Mouse (Mus musculus) cerebellum, postnatal 25 days (tissue): ENCODE results near the gene Hoxa6.

ENCODE experiments used
- DNase-seq, 2 experiments: peaks; one replicate each; pipeline ENCODE4 v3.0.0; 2021; ENCODE audit warnings: mixed read lengths in 2 of 2

Hoxa6 gene

GRCm38 (mm10) chr6:52161336-52162092 lies 47.0 kb downstream of the Hoxa6 start:
- no peak for DNase-seq

GRCm38 (mm10) chr6:52160511-52161335 lies 47.8 kb downstream of the Hoxa6 start:
- no peak for DNase-seq

GRCm38 (mm10) chr6:52159979-52160378 lies 48.5 kb downstream of the Hoxa6 start:
- DNase-seq: no peak

GRCm38 (mm10) chr6:52159164-52159761 lies 49.3 kb downstream of the Hoxa6 start:
- no peak for DNase-seq

GRCm38 (mm10) chr6:52158276-52159051 lies 50.1 kb downstream of the Hoxa6 start, which contains the start of gene Hoxa1:
Hoxa1 (minus strand) TSS chr6:52158317.
- DNase-seq: no peak

- DNase-seq: no peak
Observed at GRCm38 (mm10) chr6:52157466-52158275, 50.9 kb downstream of the Hoxa6 start.

GRCm38 (mm10) chr6:52156551-52157200 lies 51.8 kb downstream of the Hoxa6 start:
- DNase-seq: no peak
